Mouse (Mus musculus): Measurements from ENCODE around the gene Filip1l.

Gene Filip1l

DNA sequence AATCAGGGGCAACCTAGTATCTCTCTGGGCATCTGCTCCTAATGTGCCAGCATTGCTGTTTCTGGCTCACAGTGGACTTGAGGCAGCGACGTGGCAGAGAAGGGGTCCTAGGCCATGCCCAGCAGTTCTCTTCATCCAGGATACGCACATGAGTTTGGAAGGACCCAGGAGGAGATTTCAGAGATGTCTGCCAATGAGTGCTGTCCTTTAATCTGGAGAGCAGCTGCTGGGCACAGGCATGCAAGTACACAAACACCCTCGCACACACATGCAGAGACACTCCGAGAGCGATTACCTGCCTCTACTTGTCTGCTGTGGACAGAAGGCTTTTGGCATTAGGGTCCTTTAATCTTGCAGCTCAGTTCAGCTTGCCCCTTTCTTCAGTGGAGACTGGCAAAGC lies at the start of gene Filip1l:
Gene Filip1l, plus strand, starts transcription at position 343 of the 400 bp plus-strand sequence.
- in situ Hi-C loops (cut with MboI, MseI): no loop called here

DNA sequence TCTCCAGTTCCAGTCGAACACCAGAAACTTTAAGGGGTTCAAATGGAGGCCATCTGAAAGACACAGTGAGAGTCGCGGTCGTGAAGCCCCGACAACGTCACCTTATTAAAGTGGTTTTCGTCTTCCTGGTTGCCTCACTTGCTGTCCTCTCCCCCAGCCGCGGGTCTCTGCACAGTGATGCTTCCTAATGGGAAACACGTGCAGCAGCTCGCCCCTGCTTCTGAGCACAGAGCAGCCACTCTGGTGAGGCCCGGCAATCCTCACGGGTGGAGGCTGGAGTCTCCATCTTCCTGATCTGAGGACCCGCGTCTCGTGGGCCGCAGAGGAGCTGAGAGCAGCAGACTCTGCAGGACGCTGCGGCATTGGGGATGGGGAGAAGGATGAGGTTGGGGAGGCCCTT lies 49.2 kb upstream of the Filip1l start:
- in situ Hi-C loops (cut with MboI, MseI): no loop called here

DNA sequence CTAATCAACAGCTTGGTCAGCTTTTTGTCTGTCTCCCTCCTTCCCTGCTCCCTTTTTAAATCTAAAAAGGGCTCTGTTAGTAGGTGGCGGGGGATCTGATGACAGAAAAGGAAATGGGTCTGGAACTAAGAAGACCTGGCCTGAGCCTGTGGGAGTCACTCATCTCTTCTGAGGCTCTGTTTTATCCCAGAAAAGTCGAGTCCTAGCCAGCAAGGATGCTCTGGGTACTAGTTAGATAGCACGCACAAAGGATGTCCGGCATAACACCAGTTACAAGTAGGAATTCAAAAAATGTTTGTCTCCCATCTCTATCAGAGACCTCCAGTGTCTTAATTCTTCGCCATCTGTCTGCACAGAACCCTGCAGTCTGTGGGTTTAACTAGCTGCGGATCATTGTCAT lies 47.4 kb upstream of the Filip1l start:
- in situ Hi-C loops (cut with MboI, MseI): no loop called here

DNA sequence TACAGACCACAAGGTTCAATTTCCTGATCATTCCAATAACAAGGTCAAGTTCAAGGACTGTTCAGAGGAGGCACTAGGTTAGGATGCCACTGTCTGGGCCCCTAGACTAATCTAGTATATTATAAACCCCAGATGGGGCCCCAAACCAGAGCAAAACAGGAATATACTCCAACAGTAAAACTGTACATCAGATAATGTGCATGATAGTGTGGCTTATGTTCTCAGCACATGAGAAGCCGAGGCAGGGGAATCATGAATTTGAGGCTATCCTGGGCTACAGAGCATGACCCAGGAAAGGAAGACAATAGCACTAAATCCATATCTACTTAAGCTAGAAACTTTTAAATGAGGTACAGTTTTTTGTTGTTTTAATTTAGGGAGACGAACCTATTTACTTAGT lies 40.8 kb upstream of the Filip1l start:
- in situ Hi-C loops (cut with MboI, MseI): no loop called here

DNA sequence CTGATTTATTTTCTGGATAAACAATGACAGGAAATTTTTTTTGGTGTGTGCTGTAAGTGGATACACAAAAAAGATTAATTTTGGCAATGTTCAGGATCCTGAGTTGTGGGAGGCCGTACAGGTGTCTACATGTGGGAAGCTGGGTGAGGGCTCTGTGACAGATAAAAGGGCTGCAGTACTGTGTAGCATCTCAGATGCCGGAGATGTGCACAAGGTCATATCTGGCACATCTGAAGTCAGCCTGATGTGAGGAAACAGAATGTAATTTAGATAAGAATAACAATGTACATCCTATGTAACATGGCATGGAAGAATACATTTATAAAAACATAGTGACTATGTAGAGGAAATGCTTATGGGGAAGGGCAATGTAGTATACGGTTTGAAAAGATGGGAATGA lies 39.4 kb upstream of the Filip1l start:
- in situ Hi-C loops (cut with MboI, MseI): no loop called here

DNA sequence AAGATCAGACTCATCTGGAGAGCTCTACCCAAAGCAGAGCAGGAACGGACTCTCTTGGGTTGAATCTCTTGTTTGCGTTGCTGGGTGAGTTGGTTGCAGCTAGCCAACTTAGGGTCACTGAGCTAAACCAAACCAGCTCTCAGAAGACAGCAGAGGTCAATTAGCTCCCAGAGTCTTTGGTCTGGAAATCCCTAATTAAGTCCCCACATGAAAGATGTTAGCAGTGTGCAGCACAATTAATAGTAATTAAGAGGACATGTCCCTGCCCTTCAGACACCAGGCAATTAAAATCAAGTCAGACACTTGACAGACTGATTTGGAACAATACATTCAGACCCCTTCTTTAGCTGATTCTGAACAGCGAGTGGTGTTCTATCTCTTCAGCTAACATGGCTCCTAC lies 38.7 kb upstream of the Filip1l start:
- in situ Hi-C loops (cut with MboI, MseI): no loop called here

DNA sequence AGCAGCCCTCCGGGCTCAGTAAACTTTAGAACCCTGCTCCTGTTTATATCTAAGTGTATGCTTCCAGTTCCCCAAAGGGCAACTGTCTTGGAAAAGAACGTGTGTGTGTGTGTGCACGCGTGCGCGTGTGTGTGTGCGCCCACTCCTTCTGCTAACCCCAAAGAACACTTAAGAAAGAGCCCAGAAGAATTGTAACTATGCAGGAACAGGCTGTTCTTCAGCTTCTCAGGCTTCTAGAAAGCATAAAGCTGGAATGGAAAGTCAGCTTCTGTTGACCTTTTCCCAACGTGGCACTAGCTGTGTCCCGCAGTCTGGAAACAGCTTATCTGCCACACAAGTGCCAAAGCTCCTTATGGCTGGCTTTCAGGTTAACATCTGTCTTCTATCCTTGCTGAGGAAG lies 37.9 kb upstream of the Filip1l start:
- in situ Hi-C loops (cut with MboI, MseI): no loop called here

DNA sequence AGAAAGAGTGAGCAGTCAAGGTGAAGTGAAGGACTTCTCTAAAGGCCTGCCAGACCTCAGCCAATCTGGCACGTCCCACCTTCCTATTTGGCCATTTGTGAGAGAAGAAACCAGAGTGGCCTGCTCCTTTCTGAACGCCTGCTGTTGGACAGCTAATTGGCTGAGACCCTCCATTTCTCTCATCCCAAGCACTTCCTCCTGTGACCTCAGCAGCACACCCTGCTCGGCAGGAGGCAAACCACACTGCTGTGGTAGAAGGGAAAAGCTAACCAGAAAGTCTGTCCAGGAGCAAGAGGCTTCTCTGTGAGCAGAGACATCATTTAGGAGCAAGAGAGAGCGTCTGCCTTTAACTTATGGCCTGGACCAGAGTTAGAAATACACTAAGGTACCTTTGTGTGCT lies 35.8 kb upstream of the Filip1l start:
- in situ Hi-C loops (cut with MboI, MseI): no loop called here

DNA sequence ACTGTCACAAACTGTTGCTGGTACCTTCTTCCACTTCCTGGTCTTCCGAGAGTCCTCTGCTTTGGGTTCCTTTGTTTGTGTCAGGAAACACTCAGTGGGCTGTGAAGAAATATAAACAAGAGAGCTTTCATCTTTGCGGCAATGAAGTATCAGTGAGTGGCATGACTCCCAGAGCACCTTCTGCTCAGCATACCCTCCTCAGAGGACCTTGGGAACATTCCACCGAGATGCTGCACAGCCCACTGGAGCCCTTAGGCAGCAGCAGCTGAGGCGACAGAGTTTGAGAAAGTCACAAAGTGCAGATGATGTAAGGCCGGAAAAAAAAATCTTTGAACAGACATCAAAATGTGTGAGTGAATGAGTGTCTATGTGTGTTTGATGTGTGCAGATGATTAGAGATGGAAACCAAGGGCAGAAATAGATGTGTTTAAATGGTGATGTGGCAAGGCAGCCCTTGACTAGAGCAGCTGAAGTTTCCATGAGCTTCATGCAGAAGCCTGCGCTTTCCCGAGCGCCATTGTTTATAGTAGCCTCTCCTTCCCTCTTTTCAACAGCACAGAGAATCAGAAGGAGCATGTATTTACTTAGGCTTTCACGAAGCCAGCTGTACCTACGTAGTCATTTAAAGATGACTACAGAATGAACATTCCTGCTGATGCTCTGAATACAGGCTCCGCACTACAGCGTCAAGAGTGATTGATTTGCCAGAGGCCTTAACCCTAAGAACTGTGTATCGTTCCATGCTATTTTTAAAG lies 34.8 kb upstream of the Filip1l start:
- in situ Hi-C loops (cut with MboI, MseI): no loop called here

DNA sequence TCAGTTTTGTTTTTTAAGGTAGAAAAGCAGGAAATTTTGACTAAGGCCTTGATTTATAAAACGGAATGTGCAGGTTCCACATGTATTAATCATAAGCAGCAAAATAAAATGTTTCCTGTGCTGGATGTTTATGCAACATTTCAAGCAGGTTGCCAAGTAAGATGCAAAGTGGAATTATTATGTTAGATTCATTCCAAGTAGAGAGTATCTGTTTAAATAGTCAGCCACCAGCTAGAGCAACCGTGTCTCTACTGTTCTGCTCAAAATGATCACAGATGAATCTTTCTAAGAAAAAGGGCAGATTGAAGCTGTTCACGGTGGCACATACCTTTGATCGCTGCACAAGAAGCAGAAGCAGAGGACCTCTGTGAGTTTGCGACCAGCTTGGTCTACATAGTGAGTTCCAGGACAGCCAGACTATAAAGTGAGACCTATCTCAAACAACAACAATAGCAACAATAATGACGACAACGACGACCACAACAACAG lies 34.2 kb upstream of the Filip1l start:
- in situ Hi-C loops (cut with MboI, MseI): no loop called here

DNA sequence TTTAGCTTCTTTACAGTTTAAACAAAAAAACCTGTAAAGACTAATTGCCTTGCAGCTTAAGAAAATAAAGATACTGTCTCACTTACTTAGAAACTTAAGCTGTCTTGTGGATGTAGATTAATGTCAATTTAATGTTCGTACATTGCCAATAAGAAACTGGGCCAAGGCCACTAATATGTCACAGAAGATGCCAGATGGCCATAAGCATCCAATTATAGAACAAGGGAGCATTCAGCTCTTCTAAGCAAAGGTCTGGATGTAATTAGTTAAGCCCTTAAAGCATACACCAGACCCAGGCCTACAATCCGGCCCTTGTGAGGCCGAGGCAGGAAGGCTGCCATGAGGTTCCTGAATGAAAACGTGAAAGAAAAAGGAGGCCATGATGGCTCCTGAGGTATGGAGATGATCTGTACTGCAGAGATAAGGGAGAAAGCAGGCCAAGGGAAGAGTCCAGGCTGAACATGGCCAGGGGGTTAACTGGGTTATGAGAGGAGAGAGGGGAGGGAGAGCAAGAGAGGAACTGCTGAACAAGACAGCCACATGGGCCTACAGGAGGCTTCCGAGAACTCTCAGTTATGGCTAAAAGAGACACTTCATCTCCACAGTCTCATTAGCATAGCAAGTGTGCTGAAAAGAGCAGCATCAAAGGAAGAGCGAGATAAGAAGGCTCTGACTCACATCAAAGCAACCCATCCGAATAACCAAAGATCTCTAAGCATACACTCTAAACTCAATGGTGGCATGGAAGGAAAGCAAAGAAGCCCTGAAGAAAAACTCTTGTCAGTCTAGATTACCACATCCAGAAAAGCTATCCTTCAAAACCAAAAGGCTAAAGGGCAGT lies 33.4 kb upstream of the Filip1l start:
- in situ Hi-C loops (cut with MboI, MseI): no loop called here

DNA sequence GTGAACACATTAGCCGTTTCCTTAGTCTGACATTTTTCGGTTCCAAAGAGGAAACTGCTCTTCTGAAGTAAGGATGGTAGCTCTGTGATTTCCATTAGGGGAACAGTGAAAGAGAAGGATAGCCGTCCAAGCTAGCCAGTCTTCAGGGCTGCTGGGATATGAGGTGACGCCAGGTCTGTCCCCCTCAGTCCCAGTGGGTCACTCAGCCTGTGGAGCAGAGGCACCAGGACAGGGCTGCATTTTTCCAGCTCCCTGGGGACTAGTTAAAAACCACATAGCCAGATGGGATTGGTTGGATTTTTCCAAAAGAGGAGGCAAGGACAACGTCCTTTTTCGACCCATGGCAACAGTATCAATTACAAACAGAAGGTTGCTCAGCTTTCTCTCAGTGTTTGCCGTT lies 25.9 kb upstream of the Filip1l start:
- in situ Hi-C loops (cut with MboI, MseI): no loop called here

DNA sequence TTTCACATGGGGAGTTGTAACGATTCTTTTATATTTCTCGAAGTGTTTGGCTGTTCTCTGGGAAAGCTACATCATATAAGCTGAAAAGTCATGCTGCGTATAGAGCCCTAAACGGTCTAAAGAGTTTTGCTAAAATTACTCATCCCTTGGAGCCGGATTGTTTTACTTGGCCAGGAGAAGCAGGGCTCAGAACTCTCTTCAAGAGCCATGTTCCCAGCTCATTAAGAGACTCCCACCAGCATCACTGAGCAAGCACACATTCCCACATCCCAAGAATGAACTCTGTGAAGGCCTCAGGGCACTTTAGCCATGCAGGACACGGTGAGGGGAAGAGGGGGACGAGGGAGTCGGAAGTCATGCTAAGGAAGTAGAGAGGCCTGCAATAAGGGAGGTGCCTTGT lies 23.9 kb upstream of the Filip1l start:
- in situ Hi-C loops (cut with MboI, MseI): no loop called here

DNA sequence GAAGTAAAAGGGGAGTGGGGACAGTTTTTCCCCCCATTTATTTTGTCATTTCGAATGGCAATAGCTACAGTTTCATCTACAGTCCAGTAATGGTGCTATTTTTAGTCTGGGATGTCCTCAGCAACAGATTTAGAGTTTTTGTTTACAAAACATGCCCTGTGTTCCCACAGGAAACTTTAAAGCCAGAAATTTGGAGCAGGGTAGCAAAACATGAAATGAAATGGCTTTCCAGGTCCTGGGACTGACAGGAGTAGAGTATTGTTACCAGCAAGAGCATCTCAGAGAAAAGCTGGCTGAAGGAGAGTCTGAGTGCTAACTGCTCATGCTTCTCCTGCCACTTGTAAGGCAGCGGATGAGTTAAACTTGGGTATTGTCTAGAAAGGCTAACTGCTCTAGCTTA lies 22.8 kb upstream of the Filip1l start:
- in situ Hi-C loops (cut with MboI, MseI): no loop called here

DNA sequence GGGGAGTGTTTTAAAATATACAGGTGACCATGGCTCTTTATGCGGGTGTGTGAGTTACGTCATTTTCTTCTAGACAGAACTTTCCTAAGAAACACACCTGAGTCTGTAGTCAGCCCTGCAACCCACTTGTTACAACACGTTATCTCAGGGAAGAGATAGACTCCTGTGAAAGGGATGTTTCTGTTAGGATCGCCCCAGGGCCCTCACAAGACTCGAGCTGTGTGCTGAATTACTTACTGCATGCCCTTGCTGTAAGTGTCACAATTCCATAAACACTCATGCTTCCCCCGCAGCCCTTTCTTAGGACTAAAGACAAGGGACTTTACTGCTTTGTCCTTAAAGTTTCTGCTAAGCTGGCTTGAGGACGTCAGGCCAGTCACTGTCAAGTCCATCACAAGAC lies 20.6 kb upstream of the Filip1l start:
- in situ Hi-C loops (cut with MboI, MseI): no loop called here

DNA sequence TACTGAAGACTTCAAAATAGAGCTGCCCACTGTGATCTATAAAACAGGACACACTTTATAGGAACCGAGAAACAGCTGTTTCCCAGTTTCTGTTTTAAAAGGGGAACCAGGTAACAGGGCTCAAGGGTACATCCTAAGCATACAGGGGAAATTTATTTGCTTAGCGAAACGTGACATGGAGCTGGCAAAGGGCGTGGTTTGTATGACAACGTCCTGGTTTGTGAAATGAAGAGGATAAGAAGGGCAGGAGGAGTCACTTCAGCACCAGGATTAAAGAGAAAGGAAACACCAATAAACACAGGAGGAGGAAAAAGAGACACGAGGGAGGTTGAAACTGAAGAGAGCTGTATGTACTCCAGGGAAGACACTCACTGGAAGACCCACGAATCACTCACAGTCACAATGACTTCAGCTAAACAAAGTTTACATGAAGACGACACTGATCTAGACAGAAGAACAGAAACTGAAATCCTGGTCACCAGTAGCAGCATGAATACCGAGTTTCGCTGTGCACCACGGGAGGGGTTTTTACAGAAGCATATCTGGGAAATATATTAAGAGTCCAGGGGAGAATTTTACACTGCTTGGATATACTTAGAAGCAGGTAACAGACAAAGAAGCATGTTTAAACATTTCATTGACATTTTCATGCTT lies 16.0 kb upstream of the Filip1l start:
- in situ Hi-C loops (cut with MboI, MseI): no loop called here

DNA sequence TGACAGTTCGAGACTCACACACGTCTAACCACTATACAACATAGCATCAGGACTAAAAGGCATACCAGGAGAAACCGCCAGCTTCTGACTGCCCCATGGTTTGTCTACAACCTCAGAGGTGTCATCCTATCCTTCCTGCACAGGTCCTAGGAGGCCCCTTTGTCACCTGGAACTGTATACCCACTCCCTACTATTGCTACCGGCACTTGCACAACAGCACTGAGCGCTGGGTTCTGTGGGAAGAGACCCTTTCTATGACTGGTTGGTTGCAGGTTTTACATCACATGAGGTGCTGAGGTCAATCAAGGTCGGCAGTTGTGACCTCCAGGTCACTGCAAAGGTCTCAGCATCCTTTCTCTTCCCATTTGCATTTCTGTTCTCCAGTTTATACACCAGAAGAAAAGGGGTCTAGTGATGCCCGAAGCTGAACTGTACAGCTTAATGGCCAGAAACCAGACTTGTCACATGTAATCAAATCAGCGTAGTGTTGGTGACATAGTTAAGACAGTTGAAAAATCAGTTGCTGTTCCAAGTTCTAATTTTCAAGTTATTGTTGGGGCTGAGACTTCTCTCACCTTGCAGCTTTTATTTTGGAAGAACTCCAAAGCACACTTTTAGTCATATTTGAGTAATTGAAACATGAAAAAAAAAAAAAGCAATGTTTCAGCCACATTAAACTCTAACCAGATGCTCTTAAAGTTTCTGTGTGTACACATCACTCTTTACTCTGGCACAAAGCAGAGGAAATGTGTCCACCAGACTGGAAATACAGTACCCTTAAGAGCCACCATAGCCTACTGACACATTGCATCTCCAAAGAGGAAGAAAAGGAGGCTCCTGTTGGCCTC lies 12.9 kb upstream of the Filip1l start:
- in situ Hi-C loops (cut with MboI, MseI): no loop called here

DNA sequence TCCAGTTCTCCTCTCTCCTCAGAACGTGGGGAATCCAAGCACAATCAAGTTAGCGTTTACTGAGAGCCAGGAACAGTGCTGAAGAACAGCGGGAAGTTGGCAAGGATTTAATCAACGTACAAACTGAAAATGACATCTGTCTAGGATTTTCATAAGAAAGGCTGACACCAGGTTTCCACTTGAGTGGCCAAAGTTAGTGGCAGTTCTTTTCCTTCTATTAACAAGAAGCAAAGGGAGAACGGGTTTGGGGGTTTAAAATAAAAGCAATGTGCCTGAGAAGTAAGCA lies 12.3 kb upstream of the Filip1l start:
- in situ Hi-C loops (cut with MboI, MseI): no loop called here

DNA sequence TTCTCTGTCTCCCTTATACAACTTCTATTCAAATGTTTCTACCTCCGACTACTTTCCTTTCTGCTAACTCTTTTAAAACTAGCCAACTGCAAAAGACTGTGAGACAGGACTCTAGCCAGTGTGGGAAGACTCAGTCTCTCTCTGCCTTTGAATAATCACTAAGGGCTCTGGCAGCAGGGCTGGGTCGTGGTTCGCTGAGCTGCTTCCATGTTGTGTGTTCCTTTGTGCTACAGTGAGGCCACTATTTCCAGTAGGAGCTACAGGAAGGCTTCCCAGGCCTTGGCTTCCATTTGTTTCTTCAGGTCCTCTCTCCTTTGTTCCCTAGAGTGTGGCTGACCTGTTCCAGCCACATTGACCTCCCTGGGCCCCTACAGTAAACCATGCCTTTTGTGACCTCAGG lies 6.6 kb upstream of the Filip1l start:
- in situ Hi-C loops (cut with MboI, MseI): no loop called here

DNA sequence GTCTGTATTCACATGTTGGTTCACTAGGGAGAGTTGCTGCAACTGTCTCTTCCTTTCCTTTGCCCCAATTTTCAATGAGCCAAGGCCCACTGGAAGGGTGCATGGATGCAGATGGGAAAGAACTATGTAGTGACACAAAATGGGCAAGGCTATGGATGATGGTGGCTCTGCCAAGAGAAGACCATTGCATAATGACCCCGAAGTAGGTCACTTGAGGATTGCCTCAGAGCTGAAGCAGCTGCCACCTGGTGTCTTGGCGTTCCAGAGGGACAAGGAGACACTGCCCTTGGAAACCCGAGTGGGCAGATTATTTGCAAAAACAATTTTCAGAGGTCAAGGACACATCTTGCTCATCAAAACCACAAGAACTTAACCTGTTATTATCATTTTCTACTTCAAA lies 3.9 kb upstream of the Filip1l start:
- in situ Hi-C loops (cut with MboI, MseI): no loop called here

DNA sequence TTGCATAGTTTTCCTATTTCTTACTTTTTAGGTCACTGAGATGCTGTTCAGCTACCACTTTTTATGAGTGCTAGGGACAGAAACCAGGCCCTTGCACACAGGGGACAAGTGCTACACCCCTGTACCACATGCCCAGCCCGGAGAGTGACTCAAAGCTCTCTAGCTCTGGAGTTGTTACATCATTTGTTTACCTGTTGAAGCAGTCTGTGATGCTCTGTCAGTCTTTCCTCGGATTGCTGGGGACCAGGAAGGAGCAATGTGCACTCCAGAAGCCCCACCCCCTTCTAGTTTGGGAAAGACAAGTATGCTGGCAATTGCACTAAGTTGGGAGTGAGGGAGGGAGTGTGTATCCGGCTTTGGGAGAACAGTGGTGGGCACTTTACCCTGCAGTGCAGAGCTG lies 3.2 kb upstream of the Filip1l start:
- in situ Hi-C loops (cut with MboI, MseI): no loop called here

DNA sequence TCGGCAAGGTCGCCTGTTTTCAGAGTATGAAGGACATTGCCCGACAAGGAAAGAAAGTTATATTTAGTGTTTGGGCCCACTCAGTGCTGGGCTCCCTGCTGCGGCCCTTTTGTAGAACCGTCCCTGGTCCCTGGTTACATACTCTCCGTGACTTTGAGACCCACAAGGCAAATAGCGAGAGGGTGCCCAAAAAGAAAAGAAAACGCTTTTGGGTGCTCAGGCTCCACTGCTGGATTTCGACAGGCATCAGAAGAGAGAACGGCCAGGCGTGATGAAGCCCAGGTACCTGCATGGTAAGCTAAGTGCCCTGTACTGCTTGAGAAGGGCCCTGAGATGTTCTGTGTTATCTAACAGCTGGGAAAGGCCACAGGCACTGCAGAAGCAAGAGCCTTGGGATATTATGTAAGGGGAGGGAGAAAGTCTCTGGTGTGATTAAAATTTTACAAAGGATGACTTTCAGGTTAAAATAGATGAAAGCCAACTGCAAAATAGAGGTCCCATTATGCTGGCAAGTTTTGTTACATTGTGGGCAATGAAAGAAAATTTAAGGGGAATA lies 351 bp downstream of the Filip1l start:
- in situ Hi-C loops (cut with MboI, MseI): no loop called here
